Mouse (Mus musculus) MEL (cell line): ENCODE data around the gene Cenph.

ENCODE experiments used
- CTCF ChIP-seq, 3 experiments: IDR thresholded peaks in 2 of 3; conservative IDR thresholded peaks in 1 of 3; 2 replicates each; pipeline ENCODE4 v1.5.1; 2011 to 2012; ENCODE audit warnings: low read length in 3 of 3, low read depth in 2 of 3, mild to moderate bottlenecking in 2 of 3, improper control_type of control experiment in 1 of 3, inconsistent platforms in 1 of 3, mixed read lengths in 1 of 3, moderate library complexity in 1 of 3; ENCODE audit not compliant: control insufficient read depth in 1 of 3, insufficient read depth in 1 of 3, poor library complexity in 1 of 3, severe bottlenecking in 1 of 3
- EP300 ChIP-seq, 2 experiments: IDR thresholded peaks; 2 replicates each; pipeline ENCODE4 v1.6.1; 2011; ENCODE audit warnings: improper control_type of control experiment in 2 of 2, low read length in 2 of 2, low read depth in 1 of 2, mild to moderate bottlenecking in 1 of 2
- GABPA ChIP-seq: IDR thresholded peaks from 2 replicates; pipeline ENCODE4 v1.6.1; 2012; ENCODE audit warnings: low read depth, mild to moderate bottlenecking, inconsistent platforms, low read length, improper control_type of control experiment, moderate library complexity
- GATA1 ChIP-seq: IDR thresholded peaks from 2 replicates; pipeline ENCODE4 v1.6.1; 2011; ENCODE audit warnings: low read depth, low read length, improper control_type of control experiment
- MEF2A ChIP-seq: IDR thresholded peaks from 2 replicates; pipeline ENCODE4 v1.6.1; 2014; ENCODE audit warnings: low read depth, mild to moderate bottlenecking, inconsistent platforms, low read length, improper control_type of control experiment; ENCODE audit not compliant: poor library complexity, insufficient replicate concordance, severe bottlenecking; ENCODE audit errors: extremely low read depth
- MYC ChIP-seq: IDR thresholded peaks from 2 replicates; pipeline ENCODE4 v1.6.1; 2011; ENCODE audit warnings: low read depth, mild to moderate bottlenecking, low read length, improper control_type of control experiment, moderate library complexity
- POLR2A ChIP-seq, 2 experiments: IDR thresholded peaks; 2 replicates each; pipeline ENCODE4 v1.6.1; 2011 to 2012; ENCODE audit warnings: low read length in 2 of 2, mild to moderate bottlenecking in 2 of 2, control low read depth in 1 of 2, improper control_type of control experiment in 1 of 2, low read depth in 1 of 2, moderate library complexity in 1 of 2; ENCODE audit not compliant: control insufficient read depth in 1 of 2, insufficient read depth in 1 of 2, poor library complexity in 1 of 2
- POLR2AphosphoS5 ChIP-seq: IDR thresholded peaks from 2 replicates; pipeline ENCODE4 v1.6.1; 2012; ENCODE audit warnings: low read depth, borderline replicate concordance, mild to moderate bottlenecking, inconsistent platforms, low read length, moderate library complexity, mixed read lengths
- RAD21 ChIP-seq: IDR thresholded peaks from 2 replicates; pipeline ENCODE4 v1.6.1; 2011; ENCODE audit warnings: mild to moderate bottlenecking, low read depth, low read length, improper control_type of control experiment
- RCOR1 ChIP-seq: IDR thresholded peaks from 2 replicates; pipeline ENCODE4 v1.6.1; 2012; ENCODE audit warnings: low read depth, mild to moderate bottlenecking, inconsistent platforms, low read length, improper control_type of control experiment
- TBP ChIP-seq: IDR thresholded peaks from 2 replicates; pipeline ENCODE4 v1.8.0; 2011; ENCODE audit warnings: low read depth, low read length, improper control_type of control experiment
- ZC3H11A ChIP-seq: IDR thresholded peaks from 2 replicates; pipeline ENCODE4 v1.6.1; 2012; ENCODE audit warnings: low read depth, mild to moderate bottlenecking, inconsistent platforms, low read length, improper control_type of control experiment
- ZMIZ1 ChIP-seq: IDR thresholded peaks from 2 replicates; pipeline ENCODE4 v1.6.1; 2012; ENCODE audit warnings: low read depth, mild to moderate bottlenecking, inconsistent platforms, low read length, improper control_type of control experiment, moderate library complexity
- ZNF384 ChIP-seq: IDR thresholded peaks from 2 replicates; pipeline ENCODE4 v1.6.1; 2012; ENCODE audit warnings: low read depth, mild to moderate bottlenecking, inconsistent platforms, low read length, improper control_type of control experiment

- TF ChIP-seq MEF2A (no peak), POLR2A (IDR thresholded peaks at IDR 0.05; ENCODE audit: control insufficient read depth in 1 of 2, insufficient read depth in 1 of 2, low read depth in 1 of 2, low read length in 2 of 2, poor library complexity in 1 of 2) (no peak), GABPA (no peak), CTCF (IDR thresholded peaks at IDR 0.05 in 2 of 3, conservative IDR thresholded peaks at IDR 0.05 in 1 of 3; ENCODE audit: control insufficient read depth in 1 of 3, insufficient read depth in 1 of 3, low read depth in 2 of 3, low read length in 3 of 3, poor library complexity in 1 of 3, severe bottlenecking in 1 of 3) (no peak), RAD21 (no peak), GATA1 (no peak), ZMIZ1 (no peak), EP300 (IDR thresholded peaks at IDR 0.05; ENCODE audit: low read depth in 1 of 2, low read length in 2 of 2) (no peak), ZNF384 (no peak), MYC (no peak), POLR2AphosphoS5 (no peak), ZC3H11A (no peak), TBP (no peak), RCOR1 (no peak)
Measured at GRCm38 (mm10) chr13:100824916-100825315, 49.2 kb upstream of the Cenph start.
